Mouse (Mus musculus): ENCODE data around the gene Fos. TPM values are rescaled to one million over a fixed set of nuclear protein-coding genes. Genes with fewer than 3 reads are reported as not detected.

The Fos gene
- polyA plus RNA-seq, 1 experiment: 283 TPM

DNA sequence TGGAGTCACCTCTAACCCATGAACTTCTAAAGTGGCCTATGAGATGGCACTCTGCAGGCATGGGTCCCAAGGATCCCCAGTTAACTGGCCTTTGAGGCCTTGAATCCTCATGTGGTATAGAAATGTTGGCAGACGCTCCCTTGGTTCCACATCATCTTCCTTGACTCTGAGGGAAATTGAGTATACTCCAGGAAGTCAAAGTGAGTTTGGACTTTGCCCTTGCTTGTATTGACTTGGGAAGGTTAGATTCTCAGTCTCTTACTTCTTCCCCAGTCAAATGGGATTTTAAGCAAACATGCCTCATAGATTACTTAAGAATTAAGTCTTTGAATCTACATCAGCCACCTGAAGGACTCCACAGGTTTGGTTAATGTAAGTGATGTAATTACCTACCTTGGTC lies 24.2 kb upstream of the Fos start:
- no peaks in the 10 kb centered on the region for H3K27me3 ChIP-seq (ENCODE audit: control insufficient read depth, insufficient read depth, low read length)
- H3K4me1 ChIP-seq (ENCODE audit: control insufficient read depth, insufficient read depth, insufficient read length, low read length): peaks cover 28% of the 10 kb centered on the region; the same call in 1 of the 2 replicates
- peak overlapping the region; percentile 90 for H3K27ac ChIP-seq (ENCODE audit: insufficient read depth, low read depth, low read length)
- WGBS: 47% methylated on average over 1 of the region's 1 CpGs
- no peaks in the 10 kb centered on the region for H3K36me3 ChIP-seq (ENCODE audit: control insufficient read depth, insufficient read depth, low read length)
- TF ChIP-seq CTCF (IDR thresholded peaks at IDR 0.05; ENCODE audit: extremely low read depth, insufficient read length, insufficient replicate concordance, low read depth, low read length): no peak
- no peak for TF ChIP-seq POLR2A (IDR thresholded peaks at IDR 0.05; ENCODE audit: low read depth, low read length)
- no peak overlapping the region for H3K4me3 ChIP-seq (ENCODE audit: low read depth, low read length)

DNA sequence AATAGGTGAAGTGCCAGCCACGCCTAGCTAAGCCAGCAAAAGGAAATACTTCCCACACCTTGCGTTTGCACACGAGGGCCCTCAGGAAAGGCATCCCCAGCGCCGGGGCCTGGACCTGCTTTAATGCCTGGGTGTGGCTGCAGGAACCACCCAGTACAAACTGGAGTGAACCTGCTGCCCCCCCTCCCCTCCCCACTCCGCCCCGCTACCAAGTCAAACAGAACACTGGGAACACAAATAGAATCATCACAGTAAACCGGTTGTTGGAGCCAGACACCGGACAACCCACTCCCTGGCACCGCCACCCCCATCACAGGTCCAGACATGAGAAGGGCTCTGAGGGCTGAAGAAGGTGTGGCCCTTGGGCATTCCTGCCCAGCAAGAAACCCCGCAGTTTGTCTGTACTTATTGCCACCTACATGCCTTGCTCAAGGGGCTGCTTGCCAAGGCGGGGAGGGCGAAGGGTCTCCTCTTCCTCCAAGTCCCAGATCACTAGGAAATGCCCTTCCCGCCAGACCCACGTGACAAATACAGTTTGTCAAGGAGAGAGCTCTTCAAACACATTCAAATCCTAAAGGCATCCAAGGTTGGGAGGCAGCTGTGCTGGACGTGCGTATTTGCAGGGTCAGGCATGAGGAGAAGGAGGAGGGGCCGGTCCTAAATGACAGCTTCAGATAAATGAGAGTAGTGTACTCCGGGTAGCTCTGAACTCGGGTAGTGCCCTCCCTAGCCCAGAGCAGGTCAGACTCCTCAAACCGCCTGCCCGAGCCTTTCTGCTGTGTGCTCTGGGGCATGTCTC lies 21.8 kb upstream of the Fos start:
- no peaks in the 10 kb centered on the region for H3K27me3 ChIP-seq (ENCODE audit: control insufficient read depth, insufficient read depth, low read length)
- TF ChIP-seq POLR2A (IDR thresholded peaks at IDR 0.05; ENCODE audit: low read depth, low read length): no peak; the same call in 1 of the 2 replicates
- TF ChIP-seq CTCF (IDR thresholded peaks at IDR 0.05; ENCODE audit: extremely low read depth, insufficient read length, insufficient replicate concordance, low read depth, low read length): no peak
- H3K36me3 ChIP-seq (ENCODE audit: control insufficient read depth, insufficient read depth, low read length): no peaks in the 10 kb centered on the region
- peak overlapping the region; percentile 36 for H3K4me3 ChIP-seq (ENCODE audit: low read depth, low read length)
- peak overlapping the region; percentile 98 for H3K27ac ChIP-seq (ENCODE audit: insufficient read depth, low read depth, low read length)
- WGBS: 14% methylated on average over 22 of the region's 22 CpGs
- peaks cover 33% of the 10 kb centered on the region for H3K4me1 ChIP-seq (ENCODE audit: control insufficient read depth, insufficient read depth, insufficient read length, low read length)

DNA sequence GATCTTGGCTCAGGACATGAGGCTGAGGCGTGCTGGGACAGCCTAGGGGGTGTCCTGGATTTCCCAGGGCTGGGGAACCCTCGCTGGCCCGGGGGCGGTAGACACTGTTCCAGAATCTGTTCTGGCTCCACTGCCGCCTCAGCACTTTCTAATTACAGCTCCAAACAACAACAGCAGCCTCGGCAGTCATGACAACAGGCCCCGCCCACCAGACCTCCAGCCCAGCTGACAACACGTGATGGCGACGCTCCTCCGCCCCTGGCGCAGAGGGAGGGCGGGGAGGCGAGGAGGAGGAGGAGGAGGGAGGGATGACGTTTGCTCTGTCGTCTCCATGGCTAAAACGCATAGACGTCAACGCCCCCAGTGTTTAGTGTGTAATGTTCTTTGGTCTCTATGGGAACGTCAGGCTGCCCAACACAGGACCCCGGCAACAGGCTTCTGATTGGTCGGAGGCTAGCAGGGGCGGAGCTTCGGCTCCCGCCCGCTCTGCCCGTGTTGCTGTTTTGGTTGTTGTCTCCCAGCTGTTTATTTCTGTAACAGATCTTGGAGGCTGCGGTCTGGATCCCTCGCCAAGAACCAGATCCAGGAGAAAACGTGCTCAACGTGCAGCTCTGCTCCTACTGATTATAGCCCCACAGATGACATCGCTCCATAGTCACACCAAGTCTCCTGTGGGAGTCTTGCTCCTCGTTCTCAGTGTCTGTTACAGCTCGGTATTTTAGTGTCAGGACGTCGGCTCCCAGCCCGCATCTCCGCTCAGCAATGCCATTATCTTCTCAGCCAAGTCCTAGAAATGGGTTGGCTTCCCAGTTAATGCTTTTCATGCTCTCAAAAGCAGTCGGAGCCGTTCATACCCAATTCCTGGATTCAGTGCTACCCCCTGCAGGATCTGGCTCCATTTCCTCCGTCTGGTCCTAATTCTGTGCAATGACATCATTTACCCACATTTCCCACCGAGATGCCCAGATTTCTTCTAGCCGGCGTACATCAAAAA lies 18.3 kb upstream of the Fos start:
- peaks cover 28% of the 10 kb centered on the region for H3K4me1 ChIP-seq (ENCODE audit: control insufficient read depth, insufficient read depth, insufficient read length, low read length)
- TF ChIP-seq POLR2A (IDR thresholded peaks at IDR 0.05; ENCODE audit: low read depth, low read length) (peak; percentile 43; the same call in 1 of the 2 replicates), CTCF (IDR thresholded peaks at IDR 0.05; ENCODE audit: extremely low read depth, insufficient read length, insufficient replicate concordance, low read depth, low read length) (peak; percentile 11; the same call in 1 of the 2 replicates)
- H3K27ac ChIP-seq (ENCODE audit: insufficient read depth, low read depth, low read length): peak overlapping the region; percentile 87
- H3K4me3 ChIP-seq (ENCODE audit: low read depth, low read length): peak overlapping the region; percentile 60
- H3K27me3 ChIP-seq (ENCODE audit: control insufficient read depth, insufficient read depth, low read length): no peaks in the 10 kb centered on the region
- WGBS: 2% methylated on average over 44 of the region's 44 CpGs
- no peaks in the 10 kb centered on the region for H3K36me3 ChIP-seq (ENCODE audit: control insufficient read depth, insufficient read depth, low read length)

DNA sequence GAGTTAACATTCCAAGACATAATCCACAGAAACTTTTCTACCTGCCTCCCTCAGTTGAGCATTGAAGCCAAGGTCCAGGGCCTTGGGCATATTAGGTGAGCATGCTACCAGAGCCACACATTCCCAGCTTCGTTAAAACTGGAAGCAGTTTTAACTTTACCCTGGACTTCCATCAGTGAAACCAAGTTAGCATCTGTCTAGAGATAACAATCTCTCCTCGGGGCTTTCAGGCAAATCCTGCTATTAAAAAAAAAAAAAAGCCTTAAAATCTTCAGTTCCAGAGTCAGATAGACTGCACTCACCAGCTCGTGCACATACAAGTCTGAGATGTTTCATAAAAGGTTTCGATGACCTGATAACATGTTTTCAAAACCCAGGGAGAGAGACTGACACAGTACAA lies 17.4 kb upstream of the Fos start:
- Histone ChIP-seq H3K27ac (ENCODE audit: insufficient read depth, low read depth, low read length) (no peak overlapping the region), H3K4me3 (ENCODE audit: low read depth, low read length) (no peak overlapping the region), H3K27me3 (ENCODE audit: control insufficient read depth, insufficient read depth, low read length) (no peaks in the 10 kb centered on the region), H3K36me3 (ENCODE audit: control insufficient read depth, insufficient read depth, low read length) (no peaks in the 10 kb centered on the region), H3K4me1 (ENCODE audit: control insufficient read depth, insufficient read depth, insufficient read length, low read length) (peaks cover 31% of the 10 kb centered on the region)
- 59% methylated on average over 4 of the region's 4 CpGs for WGBS
- no peak for TF ChIP-seq CTCF (IDR thresholded peaks at IDR 0.05; ENCODE audit: extremely low read depth, insufficient read length, insufficient replicate concordance, low read depth, low read length)
- TF ChIP-seq POLR2A (IDR thresholded peaks at IDR 0.05; ENCODE audit: low read depth, low read length): no peak

DNA sequence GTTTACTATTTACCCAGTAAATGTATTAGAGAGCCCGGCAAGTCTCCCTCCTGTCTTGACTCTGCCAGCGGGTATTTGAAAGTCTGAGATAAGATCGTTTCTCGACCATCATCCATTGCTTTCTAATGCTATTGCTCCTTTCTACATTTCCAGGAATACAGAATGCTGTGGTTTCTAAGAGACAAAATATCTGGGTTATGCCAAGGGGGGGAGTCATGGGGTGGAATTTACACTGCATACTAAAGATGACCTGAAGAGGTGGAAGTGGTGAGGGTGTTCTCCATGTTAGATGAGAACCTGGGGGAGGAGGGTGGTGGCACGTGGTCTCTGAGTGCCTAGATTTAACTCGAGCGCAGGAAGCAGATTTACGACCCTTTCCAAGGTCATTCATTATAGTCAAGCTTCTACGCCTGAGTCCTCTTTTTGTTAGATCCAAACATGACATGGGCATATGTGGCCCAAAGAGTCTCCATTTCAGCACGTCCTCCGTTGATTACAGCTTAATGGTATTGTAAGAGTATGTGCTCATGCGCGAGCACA lies 16.7 kb upstream of the Fos start:
- no peak for TF ChIP-seq CTCF (IDR thresholded peaks at IDR 0.05; ENCODE audit: extremely low read depth, insufficient read length, insufficient replicate concordance, low read depth, low read length)
- Histone ChIP-seq H3K27ac (ENCODE audit: insufficient read depth, low read depth, low read length) (no peak overlapping the region), H3K27me3 (ENCODE audit: control insufficient read depth, insufficient read depth, low read length) (no peaks in the 10 kb centered on the region), H3K36me3 (ENCODE audit: control insufficient read depth, insufficient read depth, low read length) (no peaks in the 10 kb centered on the region), H3K4me1 (ENCODE audit: control insufficient read depth, insufficient read depth, insufficient read length, low read length) (peaks cover 28% of the 10 kb centered on the region), H3K4me3 (ENCODE audit: low read depth, low read length) (no peak overlapping the region)
- 65% methylated on average over 13 of the region's 13 CpGs for WGBS

DNA sequence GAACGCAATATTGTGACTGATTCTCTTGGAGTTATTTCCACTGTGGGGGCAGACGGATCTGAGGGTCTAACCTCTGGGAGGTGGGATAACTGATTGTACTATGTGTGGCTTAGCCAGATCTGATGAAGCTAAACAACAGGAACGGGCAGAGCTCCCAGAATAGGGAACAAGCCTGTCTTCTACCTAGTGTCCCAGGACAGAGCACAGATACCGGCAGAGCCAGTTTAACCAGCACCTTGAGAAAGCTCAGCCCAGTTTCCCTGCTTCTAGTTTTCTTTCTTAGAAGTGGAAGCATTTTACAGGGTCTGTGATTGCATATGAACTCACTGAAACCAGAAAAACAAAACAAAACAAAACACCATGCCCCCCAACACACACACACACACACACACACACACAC lies 13.9 kb upstream of the Fos start:
- Histone ChIP-seq H3K36me3 (ENCODE audit: control insufficient read depth, insufficient read depth, low read length) (no peaks in the 10 kb centered on the region), H3K27me3 (ENCODE audit: control insufficient read depth, insufficient read depth, low read length) (no peaks in the 10 kb centered on the region), H3K4me1 (ENCODE audit: control insufficient read depth, insufficient read depth, insufficient read length, low read length) (peaks cover 17% of the 10 kb centered on the region), H3K27ac (ENCODE audit: insufficient read depth, low read depth, low read length) (no peak overlapping the region), H3K4me3 (ENCODE audit: low read depth, low read length) (no peak overlapping the region)
- TF ChIP-seq POLR2A (IDR thresholded peaks at IDR 0.05; ENCODE audit: low read depth, low read length) (no peak), CTCF (IDR thresholded peaks at IDR 0.05; ENCODE audit: extremely low read depth, insufficient read length, insufficient replicate concordance, low read depth, low read length) (no peak)
- 47% methylated on average over 4 of the region's 4 CpGs for WGBS

Measured in small intestine, adult 2 months (tissue).